Mouse (Mus musculus) granulocyte monocyte progenitor cell, adult 5-6 weeks (primary cell): ENCODE measurements around the gene Stxbp4. TPM values are rescaled to one million over a fixed set of nuclear protein-coding genes. Genes with fewer than 3 reads are reported as not detected.

Experiments
- ATAC-seq: replicated peaks from 2 replicates; pipeline ENCODE4 v1.8.0; 2016; ENCODE audit warnings: mild to moderate bottlenecking, moderate TSS enrichment, inconsistent platforms; ENCODE audit not compliant: poor library complexity, severe bottlenecking
- total RNA-seq, 2 experiments: library from RNA; stranded (forward) in 1 of 2; stranded (reverse) in 1 of 2; fragments of 200-712, 200-1000 nt in 1 of 2; fragments of >200 nt in 1 of 2; fragmentation: Nextera tagmentation in 1 of 2; gene quantifications; 2 replicates each; pipeline ENCODE4 v1.2.3; 2014 to 2017

The Stxbp4 gene
- total RNA-seq, 2 experiments from 2014 or later, result 5.4 to 6.4 TPM

DNA sequence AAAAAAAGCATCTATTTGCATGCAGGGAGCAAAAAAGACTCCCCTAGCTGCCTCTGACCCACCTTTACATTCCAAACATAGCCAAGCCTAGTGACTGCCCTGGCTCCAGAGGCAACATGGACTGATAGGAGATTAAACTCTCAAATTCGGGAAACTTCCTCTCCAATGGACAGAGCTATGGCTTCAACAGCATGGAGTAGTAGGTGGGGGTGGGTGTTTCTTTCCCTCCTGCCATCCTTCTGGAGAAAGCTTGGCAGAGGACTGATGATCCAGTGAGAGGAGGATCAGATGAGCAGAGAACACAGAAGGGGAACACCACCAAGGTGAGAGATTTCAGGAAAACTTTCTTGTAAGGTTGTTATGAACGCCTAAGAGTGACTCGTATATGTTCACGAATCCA, 14.7 kb upstream of the Stxbp4 start:
- ATAC-seq, result no peak

DNA sequence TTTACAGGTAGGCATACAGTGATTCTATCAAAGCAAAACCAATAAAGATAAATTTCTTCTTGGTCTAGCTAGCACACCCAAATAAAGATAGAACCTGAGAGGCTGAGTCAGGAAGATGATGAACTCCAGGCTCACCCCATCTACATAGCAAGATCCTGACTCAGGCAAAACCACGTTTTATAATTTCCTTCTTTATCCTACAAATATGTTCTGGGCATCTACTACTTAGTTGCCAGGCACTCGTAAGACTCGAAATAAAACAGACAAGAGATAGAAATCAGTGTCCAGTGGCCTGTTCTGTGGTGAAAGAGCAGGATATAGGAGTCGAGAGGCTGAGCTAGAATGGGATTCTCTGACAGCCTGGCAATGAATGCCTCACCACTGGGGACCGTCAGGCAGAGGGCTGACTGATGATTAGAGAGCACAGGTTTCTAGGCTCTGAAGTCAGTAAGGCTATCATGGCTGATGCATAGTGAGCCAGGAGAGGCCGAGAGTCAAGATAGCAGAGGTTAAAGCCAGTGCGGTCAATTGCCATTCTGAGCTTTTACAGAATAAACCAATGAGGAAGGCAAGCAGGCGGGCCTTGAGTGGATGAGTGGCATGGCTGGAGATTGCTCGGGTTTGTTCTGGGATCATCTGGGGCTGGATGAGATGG, 12.5 kb upstream of the Stxbp4 start:
- ATAC-seq, result no peak

DNA sequence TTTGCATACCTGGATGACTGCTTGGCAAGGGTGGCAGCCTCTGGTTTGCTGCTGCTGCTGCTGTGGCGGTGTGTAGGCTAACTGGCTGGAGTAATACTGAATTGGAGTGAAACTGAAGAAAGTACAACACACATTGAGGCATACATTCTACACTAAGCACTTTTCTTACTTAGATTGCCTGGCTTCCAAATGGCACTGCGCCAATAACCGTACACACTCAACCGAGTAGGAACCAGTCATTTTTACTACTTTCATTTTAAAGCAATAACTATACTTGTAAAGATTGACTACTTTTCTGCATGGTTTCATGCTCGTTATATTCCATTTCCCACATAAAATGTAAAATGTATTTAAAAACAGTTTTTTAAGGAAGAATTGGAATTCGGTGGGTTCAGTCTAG, 11.9 kb upstream of the Stxbp4 start:
- no peak for ATAC-seq

DNA sequence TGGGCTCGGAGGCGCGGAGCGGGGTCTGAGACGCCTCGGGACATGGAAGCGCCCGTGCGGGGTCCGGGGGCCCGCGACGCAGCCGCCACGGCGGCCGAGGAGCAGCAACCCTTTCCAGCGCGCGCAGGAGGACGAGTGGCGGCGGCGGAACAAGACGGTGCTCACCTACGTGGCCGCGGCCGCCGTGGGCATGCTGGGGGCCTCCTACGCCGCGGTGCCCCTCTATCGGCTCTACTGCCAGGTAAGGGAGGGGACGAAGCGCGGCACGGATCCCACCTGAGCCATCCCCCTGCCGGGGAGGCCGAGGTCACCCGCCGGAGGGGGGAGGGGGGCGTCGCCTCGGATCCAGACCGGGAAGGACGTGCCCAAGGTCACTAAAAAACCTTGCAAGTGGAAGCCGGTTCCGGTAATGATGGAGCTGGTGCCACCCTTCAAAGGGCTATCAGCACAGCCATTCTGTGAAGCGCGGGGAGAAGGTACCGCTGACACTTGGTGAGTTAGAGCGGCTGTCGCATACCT, 487 bp upstream of the Stxbp4 start:
- ATAC-seq, result peak; percentile 12

DNA sequence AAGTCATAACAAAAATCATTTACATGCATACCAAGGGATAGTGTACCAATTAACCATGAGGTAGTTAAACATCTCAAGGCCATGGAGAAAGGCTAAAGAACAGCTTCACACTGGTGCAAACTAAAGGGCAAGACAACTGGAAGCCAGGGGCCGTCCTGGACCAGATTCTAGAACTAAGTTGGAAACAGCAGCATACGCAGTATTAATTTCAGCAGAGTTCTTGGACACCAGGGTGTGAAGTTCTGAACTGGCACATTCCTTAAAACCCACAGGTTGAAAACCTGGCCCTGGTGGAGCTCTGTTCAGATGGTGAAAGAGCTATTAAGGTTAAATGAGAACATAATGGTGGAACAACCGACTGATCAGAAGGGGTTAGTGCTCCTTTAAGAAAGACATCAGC, 3.2 kb downstream of the Stxbp4 start:
- no peak for ATAC-seq

DNA sequence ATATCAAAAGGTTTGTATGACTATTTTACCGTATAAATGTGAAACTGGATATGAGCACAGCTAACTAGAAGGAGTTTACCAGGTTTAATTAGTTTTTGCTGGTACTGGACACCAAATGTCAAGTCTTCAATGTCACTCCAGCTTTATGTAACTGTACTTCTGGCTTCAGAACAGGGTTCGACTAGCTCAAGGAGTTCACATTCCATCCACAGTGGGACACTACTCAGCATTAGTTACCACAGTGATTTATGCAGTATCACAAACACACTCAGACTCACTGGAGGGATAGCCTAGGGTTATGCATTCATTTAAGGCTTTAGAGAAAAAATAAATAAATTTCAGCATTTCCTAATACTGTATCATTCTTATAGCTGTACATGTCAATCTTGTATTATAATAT, 5.4 kb downstream of the Stxbp4 start:
- ATAC-seq, result no peak

DNA sequence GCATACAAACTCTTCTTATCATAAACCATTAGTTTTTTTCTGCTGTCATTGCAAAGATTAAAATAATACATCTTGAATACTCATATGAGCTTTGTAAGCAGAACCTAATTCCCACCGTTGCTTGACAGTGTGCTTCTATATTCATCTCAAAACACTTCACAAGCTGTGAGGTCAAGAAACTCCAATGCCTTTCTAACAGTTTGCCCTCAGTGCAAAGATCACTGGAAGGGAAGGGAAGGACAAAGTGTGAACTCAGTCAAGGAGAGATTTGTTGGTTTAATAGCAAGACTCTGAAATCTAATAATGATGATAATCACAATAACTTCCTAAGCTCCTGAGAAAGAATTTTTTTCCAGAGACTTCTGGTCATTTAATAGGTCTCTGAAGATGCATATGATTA, 10.1 kb downstream of the Stxbp4 start:
- no peak for ATAC-seq

DNA sequence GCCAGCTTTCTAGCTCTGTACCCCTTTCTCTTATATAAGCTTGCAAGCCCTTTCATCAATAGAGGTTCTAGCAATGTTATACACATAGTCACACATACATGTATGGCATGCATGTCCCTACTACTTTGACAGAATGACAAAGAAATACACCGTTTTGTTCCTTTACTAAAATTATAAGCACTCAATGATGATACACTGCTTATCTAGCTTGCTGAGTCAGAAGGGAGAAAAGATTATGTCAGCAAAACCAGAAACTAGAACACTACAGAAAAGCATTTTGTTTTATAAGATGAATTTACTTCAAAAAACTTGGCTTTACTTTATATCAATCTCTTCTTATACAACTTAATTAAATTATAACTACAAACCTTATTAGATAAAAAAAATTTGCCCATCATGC, 12.7 kb downstream of the Stxbp4 start:
- no peak for ATAC-seq

DNA sequence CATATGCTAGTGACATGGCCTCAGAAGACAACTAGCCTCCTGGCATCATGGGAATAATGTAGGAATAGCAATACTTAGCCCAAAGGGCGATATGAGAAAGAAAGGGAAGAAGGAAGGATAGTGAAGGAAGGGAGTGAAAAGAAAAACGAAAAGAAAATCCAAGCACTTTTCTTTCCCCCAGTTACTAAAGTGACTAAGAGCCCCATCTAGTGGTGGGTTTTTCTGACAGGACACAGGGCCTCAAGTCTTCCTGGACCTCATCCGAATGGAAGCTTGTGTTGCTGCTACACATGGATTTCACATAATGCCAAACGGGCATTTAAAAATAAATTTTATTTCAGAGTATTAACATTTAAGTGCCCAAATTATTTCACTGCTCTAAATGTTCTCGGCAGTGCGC, 14.4 kb downstream of the Stxbp4 start:
- peak; percentile 69 for ATAC-seq

DNA sequence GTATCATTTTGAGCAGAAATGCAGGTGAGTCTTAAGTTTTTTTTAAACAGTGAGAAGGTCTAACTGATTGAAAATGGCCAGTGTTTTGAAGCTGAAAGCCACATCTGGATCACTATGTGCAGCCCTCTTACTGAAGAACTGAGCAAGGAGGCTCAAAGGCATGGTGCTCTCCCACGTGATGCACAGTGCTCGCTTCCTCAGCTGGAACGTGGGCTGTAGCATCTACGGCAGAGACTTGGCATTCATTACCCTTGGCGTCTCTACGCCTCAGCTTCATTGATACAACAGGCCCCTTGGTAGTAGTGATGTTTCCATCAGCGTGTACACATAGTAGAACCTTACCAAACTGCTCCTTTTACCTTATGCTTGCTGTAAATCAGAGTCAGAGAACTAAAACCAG, 15.4 kb downstream of the Stxbp4 start:
- ATAC-seq, result no peak

DNA sequence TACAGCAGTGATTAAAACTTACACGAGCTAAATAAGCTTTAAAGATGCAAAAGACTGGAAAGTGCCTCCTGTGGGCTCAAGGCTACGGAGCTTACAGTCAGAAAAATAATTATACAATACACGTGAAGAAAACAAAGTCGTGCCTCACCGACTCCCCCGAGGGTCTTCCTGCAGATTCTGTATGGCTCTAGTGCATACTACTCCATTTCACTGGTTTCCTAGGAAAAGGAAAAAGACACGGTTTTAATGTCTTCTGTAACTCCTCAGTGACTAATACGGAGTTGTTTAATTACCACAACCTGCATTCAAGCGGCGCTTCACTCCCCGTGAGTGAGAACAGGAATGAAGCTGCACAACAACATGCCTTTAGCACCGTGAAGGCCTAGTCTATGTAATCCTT, 15.8 kb downstream of the Stxbp4 start:
- ATAC-seq, result no peak

DNA sequence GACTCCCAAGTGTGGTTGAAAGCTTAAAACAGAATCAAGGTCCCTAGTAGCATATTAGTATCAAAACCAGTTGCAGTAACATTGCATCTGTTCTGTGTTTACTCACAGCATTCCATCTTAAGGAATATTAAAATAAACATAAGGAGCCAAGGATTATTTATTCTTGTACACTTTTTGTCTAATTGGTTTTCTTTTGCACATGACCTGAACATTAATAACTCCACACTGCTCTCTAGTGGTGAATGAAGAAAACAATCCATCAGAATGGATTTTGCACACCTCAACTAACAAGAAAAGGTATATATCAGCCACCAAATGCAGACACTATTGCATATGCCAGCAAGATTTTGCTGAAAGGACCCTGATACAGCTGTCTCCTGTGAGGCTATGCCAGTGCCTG, 21.5 kb downstream of the Stxbp4 start:
- ATAC-seq, result peak; percentile 74

DNA sequence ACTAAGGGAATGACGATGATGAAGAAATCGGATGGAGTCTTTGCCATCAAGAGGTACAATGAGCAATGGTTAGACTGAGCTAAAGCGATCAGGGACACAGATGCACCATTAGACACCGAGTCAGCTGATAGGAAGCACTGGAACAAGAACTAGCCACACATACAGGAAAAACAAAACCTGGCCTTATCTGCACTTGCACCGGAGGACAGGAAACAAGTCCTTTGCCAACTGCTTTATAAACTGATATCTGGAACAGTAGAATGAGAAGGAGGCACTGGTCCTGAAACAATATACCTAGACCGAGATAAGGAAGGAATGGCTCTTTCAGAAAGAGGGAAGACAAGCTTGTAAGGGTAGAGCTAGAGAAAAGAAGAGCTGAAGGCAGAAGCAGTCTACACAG, 23.1 kb downstream of the Stxbp4 start:
- no peak for ATAC-seq

DNA sequence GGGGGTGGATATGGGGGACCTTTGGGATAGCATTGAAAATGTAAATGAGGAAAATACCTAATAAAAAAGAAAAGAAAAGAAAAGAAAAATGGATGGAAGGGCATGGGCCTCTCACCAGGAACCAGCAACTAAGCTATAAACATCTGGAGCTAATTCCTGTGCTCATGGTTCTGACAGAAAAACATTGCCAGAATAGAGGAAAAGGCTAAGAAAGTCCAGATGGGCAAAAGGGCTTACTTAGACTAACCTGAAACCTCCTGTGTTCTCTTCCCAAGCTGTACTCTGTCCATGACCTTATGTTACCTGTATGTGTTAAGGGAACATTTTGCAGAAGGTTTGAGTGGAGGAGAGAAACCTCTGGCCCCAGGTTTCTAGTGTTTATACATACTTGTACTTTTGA, 25.8 kb downstream of the Stxbp4 start:
- no peak for ATAC-seq

DNA sequence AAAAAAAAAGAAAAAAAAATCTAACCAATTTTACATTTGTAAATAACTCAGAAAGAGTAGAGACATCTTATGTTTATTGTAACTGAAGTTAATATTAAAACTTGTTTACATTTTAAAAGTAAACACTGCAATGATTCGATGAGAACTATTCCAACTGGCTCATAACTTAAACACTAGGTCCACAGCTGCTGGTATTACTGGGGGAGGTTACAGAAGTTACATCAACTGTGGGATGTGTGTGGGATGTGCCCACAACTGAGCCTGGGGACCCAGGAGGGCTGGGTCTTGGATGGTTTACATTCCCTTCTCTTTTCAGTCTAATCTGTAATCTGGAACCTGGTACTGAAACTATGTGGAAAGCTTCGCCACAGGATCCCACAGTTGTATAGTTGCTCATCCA, 34.8 kb downstream of the Stxbp4 start:
- no peak for ATAC-seq

DNA sequence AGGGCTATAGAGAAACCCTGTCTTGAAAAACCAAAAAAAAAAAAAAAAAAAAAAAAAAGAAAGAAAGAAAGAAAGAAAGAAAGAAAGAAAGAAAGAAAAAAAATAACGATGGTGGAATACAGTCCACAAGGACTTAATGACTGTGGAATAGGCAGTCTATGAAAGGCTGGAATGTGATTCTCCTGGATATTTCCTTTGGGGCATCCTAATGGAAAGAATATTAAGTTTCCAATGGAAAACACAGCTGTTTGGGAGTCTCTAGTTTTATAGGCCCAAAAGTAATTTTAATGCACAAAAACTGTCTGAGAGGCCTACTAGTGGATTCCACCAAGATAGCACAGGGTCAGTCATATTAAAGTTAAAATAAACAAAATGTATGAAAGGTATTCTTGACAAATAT, 42.1 kb downstream of the Stxbp4 start:
- ATAC-seq, result no peak

DNA sequence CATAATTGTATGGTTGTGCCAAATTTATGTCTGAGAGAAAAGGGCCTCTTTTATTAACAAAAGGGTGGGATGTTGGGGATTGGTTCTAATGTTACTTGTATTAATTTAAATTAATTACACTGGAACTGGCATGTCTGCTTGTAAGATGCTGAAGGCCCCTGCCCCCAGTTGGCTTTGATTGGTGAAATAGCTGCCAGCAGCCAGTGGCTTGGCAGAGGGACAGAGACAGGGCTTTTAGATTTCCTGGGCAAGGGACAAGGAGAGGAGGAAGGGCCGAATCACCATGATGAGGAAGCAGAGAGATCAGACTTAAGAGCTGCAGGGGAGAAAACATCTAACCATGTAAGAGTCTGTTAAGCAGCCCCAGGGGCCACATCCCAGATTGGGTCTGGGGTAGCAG, 46.9 kb downstream of the Stxbp4 start:
- no peak for ATAC-seq

DNA sequence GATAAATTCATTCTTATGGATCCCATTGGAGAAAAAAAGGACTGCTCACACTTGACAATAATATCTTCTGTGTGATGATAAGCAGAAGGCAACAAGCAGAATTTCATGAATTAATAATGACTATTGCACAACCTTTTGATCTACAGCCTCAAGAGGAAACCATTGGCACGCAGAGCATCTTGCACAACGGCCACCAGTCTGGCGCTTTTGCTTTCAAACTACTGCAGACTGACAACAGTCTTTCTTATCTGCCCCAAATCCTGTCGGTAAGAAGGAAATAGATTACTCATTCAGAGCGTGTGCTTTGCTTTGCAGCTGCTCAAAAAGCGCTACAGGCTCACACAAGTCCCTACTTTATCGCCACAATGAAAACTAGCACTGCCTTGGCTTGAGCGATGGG, 51.7 kb downstream of the Stxbp4 start:
- ATAC-seq, result peak; percentile 98

DNA sequence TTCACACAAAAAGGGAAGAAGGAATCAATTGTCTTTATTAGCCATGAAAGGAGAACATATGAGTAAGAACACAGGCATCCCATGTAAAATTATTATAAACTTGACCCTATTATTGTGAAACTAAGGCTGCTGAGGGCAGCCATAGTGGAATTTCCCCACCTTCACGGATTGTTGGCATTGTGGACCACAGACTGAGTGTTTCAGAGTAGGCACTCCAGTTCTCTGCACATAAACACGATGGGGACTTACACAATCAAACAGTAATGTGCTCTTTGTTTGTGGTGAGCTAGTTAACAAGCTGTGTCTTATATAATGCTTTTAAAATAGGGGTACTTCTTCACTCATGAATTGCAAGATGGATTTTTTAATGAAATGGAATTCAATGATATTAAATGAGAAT, 52.1 kb downstream of the Stxbp4 start:
- ATAC-seq, result peak; percentile 92

DNA sequence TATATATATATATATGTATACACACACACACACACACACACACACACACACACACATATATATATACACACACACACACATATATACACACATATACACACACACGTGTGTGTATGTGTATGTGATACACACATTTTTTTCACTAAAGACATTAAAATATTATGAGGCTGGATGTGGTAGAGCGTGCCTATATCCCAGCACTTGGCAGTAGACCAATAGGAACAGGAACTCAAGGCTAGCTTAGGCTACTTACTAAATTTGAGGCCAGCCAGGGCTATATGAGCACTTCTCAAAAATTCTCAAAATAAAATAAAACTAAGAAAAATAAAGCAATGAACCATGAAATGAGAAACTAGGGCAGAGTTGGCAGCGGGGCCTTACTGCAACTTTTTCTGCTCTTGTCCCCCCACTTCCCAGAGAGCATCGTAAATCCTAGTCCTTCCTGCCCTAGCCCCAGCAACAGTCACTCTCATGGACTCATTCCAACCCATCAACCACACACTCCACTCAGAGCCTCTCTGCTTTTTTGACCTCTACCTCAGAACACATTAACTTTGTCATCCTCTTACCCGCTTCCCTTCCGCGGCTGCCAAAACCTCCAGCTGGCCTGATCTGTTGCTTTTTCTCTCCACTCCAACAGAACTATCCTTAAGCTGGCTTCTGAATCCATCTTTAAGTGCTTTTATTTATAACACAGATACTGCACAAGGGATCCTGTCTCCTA, 60.7 kb downstream of the Stxbp4 start:
- peak; percentile 48; the same call in 1 of the 2 replicates for ATAC-seq

DNA sequence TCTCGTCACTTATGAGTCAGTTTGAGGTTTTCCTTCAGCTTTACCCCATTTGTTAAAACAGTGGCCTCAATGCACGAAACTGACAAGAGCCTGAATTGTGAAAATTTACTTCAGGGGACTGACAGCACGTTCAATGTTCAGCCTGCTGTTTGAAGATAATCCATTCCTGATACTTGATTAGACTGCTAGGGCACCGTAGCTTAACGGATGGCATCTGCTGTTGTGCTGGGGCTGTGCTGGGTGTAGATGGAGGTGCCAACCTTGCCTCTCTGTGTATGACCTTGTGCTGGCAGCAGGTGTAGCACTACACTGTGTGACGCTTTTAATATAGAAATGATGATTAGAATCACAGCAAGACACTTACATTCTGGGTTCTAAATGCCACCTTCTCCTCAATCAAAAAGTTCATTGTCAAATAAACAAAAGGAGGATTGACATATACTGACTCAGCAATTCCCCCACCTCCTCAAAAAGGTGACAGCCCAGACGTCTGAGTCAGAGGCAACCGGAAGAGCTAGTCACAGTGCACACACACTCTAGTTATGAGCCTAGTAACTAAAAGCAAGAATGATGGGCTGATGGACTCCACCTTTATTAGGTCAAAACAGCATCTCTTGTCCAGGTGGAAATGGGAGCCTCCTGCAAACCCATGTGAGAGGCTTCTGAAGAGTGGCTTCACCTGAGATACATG, 61.5 kb downstream of the Stxbp4 start:
- no peak for ATAC-seq
